Mouse (Mus musculus) neutrophil, adult 83 days (primary cell): Measurements from ENCODE around the gene Car14. TPM values are rescaled to one million over a fixed set of nuclear protein-coding genes. Genes with fewer than 3 reads are reported as not detected.

ENCODE experiments used
- total RNA-seq, 2 experiments: library from RNA; stranded (reverse); gene quantifications; one replicate each; pipeline ENCODE4 v1.2.4; 2023

Car14 gene
- not detected for total RNA-seq

DNA sequence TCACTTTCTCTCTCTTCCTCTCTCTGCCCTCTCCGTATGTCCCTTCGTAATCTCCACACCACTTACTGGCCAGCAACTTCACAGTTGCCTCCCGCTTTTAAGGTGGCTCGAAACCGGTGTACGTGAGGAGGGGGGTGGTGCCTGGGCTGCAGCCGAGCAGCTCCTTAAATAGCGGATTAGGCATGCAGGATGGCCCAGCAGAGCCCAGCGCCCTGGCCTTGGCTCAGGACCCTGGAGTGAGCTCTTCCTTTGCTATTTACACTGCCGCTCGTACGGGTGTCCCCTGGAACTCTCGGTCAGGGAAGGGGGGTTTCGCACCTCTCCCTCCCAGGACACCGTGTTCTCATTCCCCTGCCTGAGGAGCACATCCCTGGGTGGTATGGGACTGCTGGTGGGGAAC lies at the start of gene Car14:
TSS of gene Car14 (minus strand) at position 124 of the 400 bp plus-strand sequence.

DNA sequence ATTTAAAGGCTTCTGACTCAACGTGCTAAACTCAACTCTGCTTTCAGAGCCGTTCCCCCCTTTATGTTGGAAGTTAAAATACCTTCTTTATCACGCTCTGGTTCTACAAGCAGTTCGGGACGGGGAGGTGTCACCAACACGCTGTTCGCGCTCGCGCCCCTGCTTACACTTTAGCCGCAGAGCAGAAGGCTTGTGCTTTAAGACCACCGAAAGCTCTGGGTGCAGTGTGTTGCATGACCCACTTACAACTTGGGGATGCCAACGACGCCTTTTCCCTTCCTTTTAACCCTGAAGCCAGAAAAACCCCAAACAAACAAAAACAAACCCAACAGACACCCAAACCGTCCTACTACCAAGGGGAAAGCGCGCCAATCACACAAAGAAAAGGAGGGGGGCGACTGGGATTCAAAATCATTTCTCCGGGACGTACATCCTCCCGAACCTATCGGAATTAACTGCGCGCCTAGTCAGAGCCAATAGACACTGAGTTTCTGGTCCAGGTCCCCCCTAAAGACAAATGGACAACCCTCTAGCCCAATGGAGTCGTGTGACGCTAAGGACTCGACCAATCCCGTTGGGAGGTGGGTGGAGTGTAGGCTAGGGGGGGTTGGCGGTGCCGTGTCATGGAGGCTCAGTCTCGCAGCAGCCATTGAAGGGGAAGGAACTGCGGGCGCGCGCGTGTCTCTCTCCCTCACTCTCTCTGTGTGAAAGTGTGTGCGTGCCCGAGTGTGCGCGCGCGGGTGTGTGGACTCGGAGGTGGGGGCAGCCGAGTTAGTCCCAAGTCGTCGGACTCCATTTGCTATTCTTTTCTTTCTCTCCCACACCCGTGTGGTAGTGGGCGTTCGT lies 24.4 kb upstream of the Car14 start, which contains the start of gene Anp32e:
TSS of gene Anp32e (plus strand) at position 589 of the 846 bp plus-strand sequence.

DNA sequence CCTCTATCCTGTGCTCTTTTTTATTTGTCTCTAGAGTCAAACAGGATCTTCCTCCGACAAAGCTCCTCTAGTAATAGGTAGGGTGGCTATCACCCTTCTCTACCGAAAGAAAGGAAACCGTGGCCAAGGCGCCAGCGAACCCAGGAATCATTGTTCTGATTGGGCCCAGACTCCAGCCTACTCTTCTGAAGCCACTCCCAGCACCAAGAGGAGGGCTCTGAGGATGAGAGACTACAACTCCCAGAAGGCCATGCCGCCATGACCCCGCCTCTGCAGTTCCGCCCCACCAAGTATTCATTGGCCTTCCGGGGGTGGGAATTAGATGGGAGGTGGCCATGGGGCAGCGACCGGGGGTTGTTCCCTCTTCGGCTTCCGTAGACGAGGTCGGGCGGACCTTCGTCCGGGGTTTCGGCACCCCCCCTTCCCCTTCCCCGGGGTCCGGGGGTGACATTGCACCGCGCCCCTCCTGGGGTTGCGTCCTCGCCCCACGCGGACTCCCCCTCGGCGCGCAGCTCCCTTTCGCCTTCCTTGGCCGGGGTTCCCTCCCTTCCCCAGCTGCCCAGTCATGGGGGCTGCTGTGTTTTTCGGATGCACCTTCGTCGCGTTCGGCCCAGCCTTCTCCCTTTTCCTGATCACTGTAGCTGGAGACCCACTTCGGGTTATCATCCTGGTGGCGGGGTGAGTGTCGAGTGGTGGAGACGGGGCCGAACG lies 10.7 kb downstream of the Car14 start, which contains the start of gene Aph1a:
TSS of gene Aph1a (plus strand) at position 364 of the 711 bp plus-strand sequence.

DNA sequence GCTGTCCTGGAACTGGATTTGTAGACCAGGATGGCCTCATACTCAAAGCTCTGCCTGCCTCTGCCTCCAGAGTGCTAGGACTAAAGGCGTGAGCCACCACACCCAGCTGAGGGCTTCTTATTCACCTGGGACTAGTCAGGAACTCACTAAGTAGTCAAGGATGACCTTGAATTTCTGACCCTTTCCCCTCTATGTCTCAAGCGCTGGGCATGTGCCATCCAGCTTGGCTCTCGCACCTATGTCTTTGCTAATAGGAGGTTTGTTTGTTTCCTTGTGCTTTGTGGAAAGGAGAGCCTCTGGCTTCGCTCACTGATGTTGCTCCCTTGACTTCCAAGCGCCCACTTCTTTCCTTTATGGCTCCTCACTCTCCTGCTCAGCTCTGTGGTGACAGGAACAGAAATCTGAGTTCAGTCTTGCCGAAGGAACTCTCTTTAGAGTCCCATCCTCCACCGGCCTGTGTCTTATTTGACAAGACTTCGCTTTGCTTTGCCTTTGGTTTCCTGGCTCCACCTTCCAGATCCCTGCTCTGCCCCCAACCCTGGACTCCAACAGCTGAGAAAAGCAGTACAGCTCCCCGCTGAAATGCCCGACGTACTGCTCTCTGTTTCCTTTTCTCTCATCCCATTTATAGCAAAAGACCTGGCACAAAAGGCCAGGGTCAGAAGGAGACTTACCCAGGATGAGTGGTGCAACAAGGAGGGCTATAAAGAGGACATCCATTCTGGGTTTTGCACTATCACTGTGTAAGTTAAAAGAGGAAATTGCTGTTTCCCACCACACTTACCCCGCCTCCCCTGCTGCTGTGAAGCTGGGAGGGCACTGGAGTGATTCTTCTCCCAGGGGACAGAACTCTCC lies 13.1 kb downstream of the Car14 start, which contains the start of gene BC028528:
TSS of gene BC028528 (minus strand) at position 795 of the 855 bp plus-strand sequence.

DNA sequence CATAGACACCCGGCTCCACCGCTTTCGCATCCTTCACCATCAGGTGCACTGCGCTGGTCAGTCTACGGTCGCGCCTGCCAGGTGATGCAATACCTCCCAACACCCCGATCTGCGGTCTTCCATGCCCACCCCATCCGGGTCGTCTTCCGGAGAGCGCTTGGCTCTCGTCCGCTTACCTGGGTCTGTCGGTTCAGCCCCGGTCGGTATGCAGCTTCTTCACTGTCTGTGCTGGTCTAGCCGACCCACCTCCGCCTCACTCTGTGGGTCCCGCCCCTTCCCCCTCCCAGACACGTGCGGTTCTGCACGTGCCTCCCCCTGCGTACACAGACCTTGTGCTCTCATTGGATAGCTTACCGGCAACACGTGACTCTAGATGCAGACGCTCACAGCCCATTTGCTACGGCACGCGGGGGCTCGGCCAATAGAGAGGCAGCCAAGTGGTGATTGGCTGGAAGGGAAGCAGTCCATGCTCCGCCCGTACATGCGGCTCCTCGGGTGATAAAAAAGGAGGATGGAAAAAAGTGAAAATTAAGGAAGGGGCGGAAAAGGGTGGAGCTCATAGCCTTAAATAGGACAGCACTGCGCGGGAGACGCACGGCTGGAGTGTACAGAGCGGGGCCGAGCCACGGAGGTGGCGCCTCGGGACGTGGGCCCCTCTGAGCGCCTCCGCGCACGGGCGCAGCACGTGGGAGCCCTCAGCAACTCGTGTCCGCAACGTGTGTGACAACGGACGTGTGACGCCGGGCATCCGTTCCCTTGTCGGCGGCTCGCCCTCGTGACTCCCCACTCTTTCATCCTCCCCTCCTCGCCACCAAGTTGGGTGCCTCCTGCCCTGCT lies 22.3 kb downstream of the Car14 start, which contains the start of gene Ciart:
TSS of gene Ciart (minus strand) at position 273 of the 837 bp plus-strand sequence.

DNA sequence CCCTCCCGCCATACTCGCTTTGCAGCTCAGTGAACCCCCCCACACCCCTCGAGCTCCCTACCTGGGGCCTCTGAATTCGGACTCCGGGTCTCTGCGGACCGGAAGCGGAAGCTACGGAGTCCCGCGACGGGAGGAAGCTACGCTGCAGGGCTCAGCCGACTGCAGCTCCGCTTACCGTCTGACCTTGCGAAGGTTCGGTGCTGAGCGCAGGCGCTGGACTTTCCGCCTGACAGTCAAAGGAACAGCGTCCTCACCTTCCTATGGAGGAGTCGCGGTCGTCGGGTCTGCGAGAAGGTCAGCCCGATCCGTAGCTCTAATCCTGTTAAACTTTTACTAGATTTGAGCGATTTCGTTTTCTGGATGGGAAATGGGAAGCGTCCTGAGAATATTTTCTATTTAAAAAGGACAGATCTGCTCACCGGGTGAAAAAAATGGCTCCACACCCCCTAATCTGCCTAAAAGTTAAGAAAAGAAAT lies 33.1 kb downstream of the Car14 start, which contains the start of gene Mrps21:
TSS of gene Mrps21 (minus strand) at position 128 of the 476 bp plus-strand sequence.

DNA sequence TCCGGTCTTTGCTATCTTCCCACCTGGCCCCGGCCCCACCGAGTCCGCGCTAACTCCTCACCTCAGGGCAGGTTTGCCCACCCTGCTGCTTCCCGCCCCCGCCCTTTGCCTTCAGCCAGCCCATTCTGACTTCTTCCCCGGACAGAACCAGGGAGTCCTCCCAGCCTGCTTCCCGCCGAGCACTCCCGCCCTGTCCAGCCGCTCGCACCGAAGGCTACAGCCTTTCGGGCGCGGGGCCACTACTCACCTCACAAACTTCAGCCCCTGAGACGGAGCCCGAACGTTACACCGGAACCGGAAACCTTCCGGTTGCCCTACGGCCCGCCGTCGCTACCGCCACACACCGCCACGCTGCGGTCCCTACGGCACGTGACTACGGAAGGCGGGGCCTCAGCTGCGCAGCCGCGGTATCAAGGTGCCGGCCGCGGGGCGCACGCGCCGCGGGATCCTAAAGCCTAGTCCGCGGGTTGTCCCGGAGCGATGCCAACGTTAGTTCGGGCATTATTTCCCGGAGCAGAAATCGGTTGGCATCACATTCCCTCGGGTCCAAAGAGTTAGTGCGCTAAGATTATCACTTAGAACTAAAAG lies 48.9 kb downstream of the Car14 start, which contains the start of gene Prpf3:
TSS of gene Prpf3 (minus strand) at position 384 of the 588 bp plus-strand sequence.

Other genes starting within 250 kb of the Car14 start
- gene Mcl1, start 245.9 kb downstream of the Car14 start, total RNA-seq = 100 to 1,000 TPM; 760 to 809 TPM
- 1 to 10 TPM in 1 of 2 experiments, under 1 TPM in 1; 0.88 to 4.0 TPM for gene Adamtsl4, start 216.8 kb downstream of the Car14 start, total RNA-seq
- gene Ecm1, start 165.1 kb downstream of the Car14 start, total RNA-seq = 1 to 10 TPM; 4.6 to 8.3 TPM
- gene Tars2, start 144.5 kb downstream of the Car14 start, total RNA-seq = 10 to 100 TPM; 13.8 to 19.2 TPM
- gene Rprd2, start 85.8 kb downstream of the Car14 start, total RNA-seq = 10 to 100 TPM; 45.9 to 48.8 TPM
- 10 to 100 TPM; 33.6 to 33.7 TPM for gene Prpf3, start 48.8 kb downstream of the Car14 start, total RNA-seq
- 100 to 1,000 TPM; 115 to 123 TPM for gene Mrps21, start 33.2 kb downstream of the Car14 start, total RNA-seq
- 10 to 100 TPM in 1 of 2 experiments, 1 to 10 TPM in 1; 9.0 to 13.0 TPM for gene Ciart, start 22.4 kb downstream of the Car14 start, total RNA-seq
- 10 to 100 TPM; 35.1 to 40.1 TPM for gene BC028528, start 12.7 kb downstream of the Car14 start, total RNA-seq
- gene Aph1a, start 10.7 kb downstream of the Car14 start, total RNA-seq = 10 to 100 TPM; 58.8 to 65.3 TPM
- gene Anp32e, start 24.6 kb upstream of the Car14 start, total RNA-seq = 100 to 1,000 TPM in 1 of 2 experiments, 10 to 100 TPM in 1; 93.6 to 104 TPM
- gene Plekho1, start 91.3 kb upstream of the Car14 start, total RNA-seq = 10 to 100 TPM; 51.4 to 57.8 TPM
- gene Vps45, start 153.8 kb upstream of the Car14 start, total RNA-seq = 10 to 100 TPM; 13.5 to 17.9 TPM
- gene Otud7b, start 199.8 kb upstream of the Car14 start, total RNA-seq = 10 to 100 TPM; 15.9 to 17.8 TPM